Mouse (Mus musculus): ENCODE data around the gene Lrriq3. TPM values are rescaled to one million over a fixed set of nuclear protein-coding genes. Genes with fewer than 3 reads are reported as not detected.

Gene Lrriq3
- under 1 TPM; 0.55 to 0.81 (median 0.67) TPM for polyA plus RNA-seq (2017; shearing (Covaris generic))

- ATAC-seq = peak; percentile 95
These were observed at the start of gene Lrriq3, which contains the start of gene Fpgt for GRCm38 (mm10) chr3:155093116-155093956. Lrriq3 (plus strand) TSS chr3:155093434. Fpgt (minus strand) TSS chr3:155093403.

- ATAC-seq = no peak
These were observed 41.2 kb upstream of the Lrriq3 start for GRCm38 (mm10) chr3:155052021-155052420.

- ATAC-seq = no peak
These were observed 40.0 kb upstream of the Lrriq3 start for GRCm38 (mm10) chr3:155053189-155053588.

GRCm38 (mm10) chr3:155055231-155055916 is 37.9 kb upstream of the Lrriq3 start, which contains the start of gene Tnni3k:
Tnni3k (minus strand) TSS chr3:155055407.
- no peak for ATAC-seq

GRCm38 (mm10) chr3:155056606-155057005 is 36.6 kb upstream of the Lrriq3 start:
- no peak for ATAC-seq

- ATAC-seq = no peak
These were observed 35.7 kb upstream of the Lrriq3 start for GRCm38 (mm10) chr3:155057566-155057965.

GRCm38 (mm10) chr3:155058800-155059448 is 34.3 kb upstream of the Lrriq3 start:
- no peak for ATAC-seq

GRCm38 (mm10) chr3:155059449-155059822 is 33.8 kb upstream of the Lrriq3 start:
- ATAC-seq = no peak

GRCm38 (mm10) chr3:155077908-155078307 is 15.3 kb upstream of the Lrriq3 start:
- ATAC-seq = no peak

GRCm38 (mm10) chr3:155092081-155092480 is 1.2 kb upstream of the Lrriq3 start:
- ATAC-seq = no peak

GRCm38 (mm10) chr3:155099266-155099665 is 6.0 kb downstream of the Lrriq3 start:
- ATAC-seq = no peak

GRCm38 (mm10) chr3:155105957-155106356 is 12.7 kb downstream of the Lrriq3 start:
- no peak for ATAC-seq

- ATAC-seq = no peak
These were observed 44.5 kb downstream of the Lrriq3 start for GRCm38 (mm10) chr3:155137737-155138136.

GRCm38 (mm10) chr3:155141047-155141446 is 47.8 kb downstream of the Lrriq3 start:
- no peak for ATAC-seq

- no peak for ATAC-seq
These were observed 51.1 kb downstream of the Lrriq3 start for GRCm38 (mm10) chr3:155144368-155144767.

GRCm38 (mm10) chr3:155161842-155162241 is 68.6 kb downstream of the Lrriq3 start:
- no peak for ATAC-seq

- ATAC-seq = no peak
These were observed 87.2 kb downstream of the Lrriq3 start for GRCm38 (mm10) chr3:155180303-155180902.

- ATAC-seq = no peak
These were observed 93.2 kb downstream of the Lrriq3 start for GRCm38 (mm10) chr3:155186456-155186855.

- no peak for ATAC-seq
These were observed 95.6 kb downstream of the Lrriq3 start for GRCm38 (mm10) chr3:155188857-155189256.

- ATAC-seq = no peak
These were observed 141.7 kb downstream of the Lrriq3 start for GRCm38 (mm10) chr3:155234919-155235318.

GRCm38 (mm10) chr3:155235502-155235901 is 142.3 kb downstream of the Lrriq3 start:
- no peak for ATAC-seq
